In genomic region chr11:64972418-64972817, GRCm38 (mm10) we compare ENCODE assay signal across 20 mouse cellular contexts. TPM values are rescaled to one million over a fixed set of nuclear protein-coding genes. Genes with fewer than 3 reads are reported as not detected.
DNase-seq lines count a peak whose midpoint lies in the region; ATAC-seq and TF ChIP-seq lines count a peak whose summit lies in the region.
"Had no signal": no experiment of that assay in that cellular context is flagged by ENCODE, and none has a peak within 500 bp of the region (broad histone marks: within the 10 kb centered on the region; RNA-seq: fewer than 3 reads in every experiment).

No protein-coding gene starts in this region.

- 27% methylated on average over 2 of the region's 2 CpGs for WGBS in liver, embryonic 13.5 days (ENCODE audit: insufficient replicate concordance)
- WGBS in liver, embryonic 11.5 days: 60% methylated on average over 2 of the region's 2 CpGs
- 25% methylated on average over 2 of the region's 2 CpGs for WGBS in liver, embryonic 14.5 days (ENCODE audit: insufficient replicate concordance)
- 33% methylated on average over 2 of the region's 2 CpGs for WGBS in liver, embryonic 12.5 days (ENCODE audit: insufficient replicate concordance)
- WGBS in liver, embryonic 16.5 days (ENCODE audit: insufficient replicate concordance): 33% methylated on average over 2 of the region's 2 CpGs
- 36% methylated on average over 2 of the region's 2 CpGs for WGBS in liver, postnatal 0 days (ENCODE audit: insufficient replicate concordance)

- ATAC-seq in liver, embryonic 13.5 days (ENCODE audit: low read depth): peak; percentile 55
- no peak for ATAC-seq in liver, embryonic 11.5 days (replicated peaks; ENCODE audit: low FRiP score)
- ATAC-seq in liver, embryonic 14.5 days (ENCODE audit: insufficient read depth): no peak
- ATAC-seq in liver, embryonic 12.5 days: no peak; the same call in 1 of the 2 replicates
- peak; percentile 48; the same call in 1 of the 2 replicates for ATAC-seq in liver, embryonic 16.5 days (ENCODE audit: low read depth)
- no peak for ATAC-seq in liver, postnatal 0 days
- ATAC-seq: activated CD4-positive, CD25-positive, alpha-beta regulatory T cell, adult 4 months; CD4-positive, CD25-positive, alpha-beta regulatory T cell, adult 4 months; Patski had no signal

- H3K36me3 ChIP-seq in liver, embryonic 13.5 days: no peaks in the 10 kb centered on the region
- H3K36me3 ChIP-seq in liver, embryonic 11.5 days (ENCODE audit: control insufficient read depth, insufficient read depth, low read length): no peaks in the 10 kb centered on the region
- no peaks in the 10 kb centered on the region for H3K36me3 ChIP-seq in liver, embryonic 14.5 days (replicated peaks; ENCODE audit: control insufficient read depth, insufficient read depth, low read depth)
- no peaks in the 10 kb centered on the region for H3K36me3 ChIP-seq in liver, embryonic 12.5 days
- no peaks in the 10 kb centered on the region for H3K36me3 ChIP-seq in liver, embryonic 16.5 days (ENCODE audit: control insufficient read depth, insufficient read depth)
- no peaks in the 10 kb centered on the region for H3K36me3 ChIP-seq in liver, postnatal 0 days (replicated peaks; ENCODE audit: insufficient read depth, low read length)
- H3K36me3 ChIP-seq: G1E had no signal

- no peak overlapping the region for H3K4me3 ChIP-seq in liver, embryonic 13.5 days (replicated peaks)
- no peak overlapping the region for H3K4me3 ChIP-seq in liver, embryonic 11.5 days (ENCODE audit: low read depth, low read length)
- no peak overlapping the region for H3K4me3 ChIP-seq in liver, embryonic 14.5 days (ENCODE audit: insufficient read depth in 1 of 2, low read depth in 2 of 2, low read length in 2 of 2)
- H3K4me3 ChIP-seq in liver, embryonic 12.5 days: no peak overlapping the region
- H3K4me3 ChIP-seq in liver, embryonic 16.5 days (ENCODE audit: low read depth, low read length): no peak overlapping the region
- H3K4me3 ChIP-seq in liver, postnatal 0 days (ENCODE audit: low read depth, low read length): no peak overlapping the region

- H3K4me2 ChIP-seq in liver, embryonic 13.5 days: no peak overlapping the region
- H3K4me2 ChIP-seq in liver, embryonic 11.5 days: no peak overlapping the region
- no peak overlapping the region for H3K4me2 ChIP-seq in liver, embryonic 14.5 days (ENCODE audit: low read depth)
- H3K4me2 ChIP-seq in liver, embryonic 12.5 days: no peak overlapping the region
- 0 out of 2 replicates have a peak overlapping the region, but pooled peaks have one; percentile 7 for H3K4me2 ChIP-seq in liver, embryonic 16.5 days (ENCODE audit: low read depth, low read length)
- H3K4me2 ChIP-seq in liver, postnatal 0 days (ENCODE audit: low read depth, low read length): no peak overlapping the region

- TF ChIP-seq EP300 in liver, embryonic 14.5 days (IDR thresholded peaks at IDR 0.05; ENCODE audit: low read depth): peak; percentile 59
- TF ChIP-seq EP300 in liver, postnatal 0 days (IDR thresholded peaks at IDR 0.05; ENCODE audit: low read depth): no peak

- no peaks in the 10 kb centered on the region for H3K9me3 ChIP-seq in liver, embryonic 13.5 days (replicated peaks)
- no peaks in the 10 kb centered on the region for H3K9me3 ChIP-seq in liver, embryonic 11.5 days (ENCODE audit: control insufficient read depth, low read length)
- H3K9me3 ChIP-seq in liver, embryonic 14.5 days (ENCODE audit: control insufficient read depth, low read length): no peaks in the 10 kb centered on the region
- no peaks in the 10 kb centered on the region for H3K9me3 ChIP-seq in liver, embryonic 12.5 days (replicated peaks)
- H3K9me3 ChIP-seq in liver, embryonic 16.5 days (replicated peaks; ENCODE audit: control insufficient read depth, low read length): no peaks in the 10 kb centered on the region
- no peaks in the 10 kb centered on the region for H3K9me3 ChIP-seq in liver, postnatal 0 days (ENCODE audit: low read length)
- H3K9me3 ChIP-seq: G1E had no signal

- H3K4me1 ChIP-seq in liver, embryonic 13.5 days (replicated peaks): peaks cover 12% of the 10 kb centered on the region
- no peaks in the 10 kb centered on the region for H3K4me1 ChIP-seq in liver, embryonic 11.5 days (replicated peaks; ENCODE audit: control insufficient read depth, insufficient read depth, low read length)
- peaks cover 5 to 8% of the 10 kb centered on the region in 2 experiments; a peak in 3 of 4 replicates for H3K4me1 ChIP-seq in liver, embryonic 14.5 days (replicated peaks; ENCODE audit: control insufficient read depth in 2 of 2, insufficient read depth in 2 of 2, low read length in 1 of 2)
- peaks cover 16% of the 10 kb centered on the region for H3K4me1 ChIP-seq in liver, embryonic 12.5 days
- H3K4me1 ChIP-seq in liver, embryonic 16.5 days (ENCODE audit: control insufficient read depth, low read depth, low read length): peaks cover 3% of the 10 kb centered on the region
- no peaks in the 10 kb centered on the region for H3K4me1 ChIP-seq in liver, postnatal 0 days (ENCODE audit: insufficient read depth)

- no peak overlapping the region for H3K27ac ChIP-seq in liver, embryonic 13.5 days
- no peak overlapping the region for H3K27ac ChIP-seq in liver, embryonic 11.5 days (ENCODE audit: low read depth, low read length)
- no peak overlapping the region for H3K27ac ChIP-seq in liver, embryonic 14.5 days
- H3K27ac ChIP-seq in liver, embryonic 12.5 days: no peak overlapping the region
- H3K27ac ChIP-seq in liver, embryonic 16.5 days (ENCODE audit: low read length): no peak overlapping the region
- no peak overlapping the region for H3K27ac ChIP-seq in liver, postnatal 0 days (ENCODE audit: low read depth)

- no peak for TF ChIP-seq CTCF in liver, embryonic 14.5 days (IDR thresholded peaks at IDR 0.05; ENCODE audit: low read depth)
- TF ChIP-seq CTCF in liver, postnatal 0 days (IDR thresholded peaks at IDR 0.05; ENCODE audit: low read depth): no peak

- H3K9ac ChIP-seq in liver, embryonic 13.5 days: no peak overlapping the region
- no peak overlapping the region for H3K9ac ChIP-seq in liver, embryonic 11.5 days (ENCODE audit: low read depth, low read length)
- no peak overlapping the region for H3K9ac ChIP-seq in liver, embryonic 14.5 days (replicated peaks)
- H3K9ac ChIP-seq in liver, embryonic 12.5 days: no peak overlapping the region
- H3K9ac ChIP-seq in liver, embryonic 16.5 days (ENCODE audit: low read depth, low read length): no peak overlapping the region
- H3K9ac ChIP-seq in liver, postnatal 0 days (replicated peaks): no peak overlapping the region

- peaks cover 15% of the 10 kb centered on the region for H3K27me3 ChIP-seq in liver, embryonic 13.5 days
- peaks cover 3% of the 10 kb centered on the region for H3K27me3 ChIP-seq in liver, embryonic 11.5 days (replicated peaks; ENCODE audit: control insufficient read depth, insufficient read depth, low read length)
- H3K27me3 ChIP-seq in liver, embryonic 14.5 days (ENCODE audit: control insufficient read depth, insufficient read depth, low read length): no peaks in the 10 kb centered on the region
- H3K27me3 ChIP-seq in liver, embryonic 12.5 days (replicated peaks): peaks cover 49% of the 10 kb centered on the region
- no peaks in the 10 kb centered on the region; the same call in 1 of the 2 replicates for H3K27me3 ChIP-seq in liver, embryonic 16.5 days (ENCODE audit: control insufficient read depth, insufficient read depth, low read depth, low read length)
- no peaks in the 10 kb centered on the region for H3K27me3 ChIP-seq in liver, postnatal 0 days (ENCODE audit: insufficient read depth, low read length)
- H3K27me3 ChIP-seq: Patski had no signal

- DNase-seq in liver, embryonic 13.5 days: no peak
- DNase-seq in liver, embryonic 11.5 days (ENCODE audit: low spot score): no peak
- DNase-seq in liver, embryonic 14.5 days (ENCODE audit: low read depth in 3 of 3, low spot score in 3 of 3): no peak
- DNase-seq in liver, postnatal 0 days: no peak
- DNase-seq: adrenal gland, adult 2 months; adrenal gland, adult 8-10 months; adrenal gland, postnatal 10 days; adrenal gland, postnatal 14 days; adrenal gland, postnatal 25 days; adrenal gland, postnatal 36 days; B cell, adult 2 months; cerebellum, adult 11 months; cerebellum, adult 11-12 months; cerebellum, adult 18-20 months had no signal

RNA-seq across cellular contexts. Expression of gene Elac2, which starts 6.4 kb away (rescaled TPM):
- polyA plus RNA-seq in liver, embryonic 13.5 days (2015; fragmentation: Nextera tagmentation; extraction: Ambion mirVana): 22.0 and 23.9 TPM in 2 replicates
- 47.3 and 54.6 TPM in 2 replicates for polyA plus RNA-seq in liver, embryonic 11.5 days (2014; fragmentation: Nextera tagmentation; extraction: Ambion mirVana)
- polyA plus RNA-seq in liver, embryonic 14.5 days (2012; rRNA removed): 8.5 and 12.1 TPM in 2 replicates
- polyA plus RNA-seq in liver, embryonic 14.5 days (2014; fragmentation: Nextera tagmentation; extraction: Ambion mirVana): 13.0 and 14.5 TPM in 2 replicates
- 34.9 and 37.9 TPM in 2 replicates for polyA plus RNA-seq in liver, embryonic 12.5 days (2016; fragmentation: Nextera tagmentation; extraction: Ambion mirVana)
- 12.8 and 13.7 TPM in 2 replicates for polyA plus RNA-seq in liver, embryonic 16.5 days (2015; fragmentation: Nextera tagmentation; extraction: Ambion mirVana)
- 8.3 and 9.1 TPM in 2 replicates for polyA plus RNA-seq in liver, postnatal 0 days (2015; fragmentation: Nextera tagmentation; extraction: Ambion mirVana)

Comparison
In these comparisons a context has a peak if more than half of its experiments do, and no peak if none do; other contexts are left out.
1. ATAC-seq: peak in liver, embryonic 13.5 days (single experiment) and liver, embryonic 16.5 days (single experiment); none in liver, embryonic 11.5 days (single experiment), liver, embryonic 14.5 days (single experiment), liver, embryonic 12.5 days (single experiment) and liver, postnatal 0 days (single experiment).